Mouse (Mus musculus) testis, adult 2 months (tissue): Measurements from ENCODE around the gene Mrps11.
A peak's percentile ranks its signal among the peaks of the same experiment; 100 is the strongest.

Source experiments
- CTCF ChIP-seq: fragments of 200-500 bp; IDR thresholded peaks from 2 replicates; pipeline ENCODE4 v1.5.1; 2012; ENCODE audit warnings: low read depth, mild to moderate bottlenecking, inconsistent platforms, low read length, moderate library complexity; ENCODE audit not compliant: control insufficient read depth, insufficient read depth, insufficient replicate concordance
- POLR2A ChIP-seq: fragments of 200-500 bp; IDR thresholded peaks from 2 replicates; pipeline ENCODE4 v1.6.1; 2012; ENCODE audit warnings: low read depth, mild to moderate bottlenecking, inconsistent platforms, low read length, moderate library complexity; ENCODE audit not compliant: control insufficient read depth

DNA sequence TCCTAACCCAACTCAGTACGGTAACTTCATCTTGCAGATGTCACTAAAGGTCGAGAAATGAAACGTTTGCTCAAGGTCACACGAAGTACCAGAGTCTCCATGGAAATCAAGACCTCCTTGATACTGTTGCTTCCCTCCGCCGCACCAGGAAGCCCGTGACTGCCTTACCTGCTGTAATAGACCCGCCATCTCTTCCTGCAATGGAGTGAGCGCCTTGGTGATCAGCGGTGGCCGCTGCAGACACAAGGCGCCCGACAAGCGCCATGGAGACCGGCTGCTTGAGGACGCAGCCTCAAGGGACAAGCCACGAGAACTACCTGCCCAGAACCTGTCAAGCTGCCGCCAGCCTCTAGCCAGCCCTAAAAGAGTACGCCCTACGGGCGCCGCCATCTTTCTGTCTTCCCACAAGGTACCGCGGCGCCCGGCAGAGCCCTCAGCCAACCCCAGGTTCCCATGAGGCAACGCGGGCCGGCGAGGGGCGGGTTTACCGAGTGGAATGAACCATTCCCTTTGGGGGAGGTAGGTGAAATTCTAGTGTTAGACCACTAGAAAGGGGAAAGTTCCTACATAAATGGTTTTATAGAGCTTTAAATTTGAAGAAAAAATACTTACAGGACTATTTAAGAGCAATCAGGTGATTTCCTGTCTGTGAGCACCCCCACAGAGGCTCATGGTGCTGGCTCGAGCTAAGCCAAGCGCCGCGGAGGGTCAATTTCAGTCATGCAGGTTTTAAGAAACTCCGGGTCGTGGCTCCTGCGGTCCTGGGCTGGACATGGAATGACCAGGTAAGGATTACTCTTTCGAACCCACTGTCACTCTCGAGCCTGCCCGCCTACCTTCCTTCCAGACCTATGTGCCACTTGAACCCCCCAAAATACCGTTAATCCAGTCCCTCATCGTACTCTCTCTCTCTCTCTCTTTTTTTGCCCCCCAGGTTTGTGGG, at the start of gene Mrps11, which contains the start of gene Mrpl46:
- TF ChIP-seq POLR2A = peak; percentile 61
- TF ChIP-seq CTCF = no peak
